Mouse (Mus musculus) telencephalon, adult 2 months (tissue): ENCODE data around the gene Trib2.

Experiments used
- DNase-seq: peaks from one replicate; pipeline ENCODE4 v3.0.0-alpha.2; 2011; ENCODE audit warnings: low read depth, low spot score

Trib2 gene

GRCm38 (mm10) chr12:15816740-15817178 is at the start of gene Trib2:
Trib2 (minus strand) TSS chr12:15816922.
- DNase-seq: peak; percentile 87

- DNase-seq: no peak
Measured at GRCm38 (mm10) chr12:15858005-15858404, 41.3 kb upstream of the Trib2 start.

DNA sequence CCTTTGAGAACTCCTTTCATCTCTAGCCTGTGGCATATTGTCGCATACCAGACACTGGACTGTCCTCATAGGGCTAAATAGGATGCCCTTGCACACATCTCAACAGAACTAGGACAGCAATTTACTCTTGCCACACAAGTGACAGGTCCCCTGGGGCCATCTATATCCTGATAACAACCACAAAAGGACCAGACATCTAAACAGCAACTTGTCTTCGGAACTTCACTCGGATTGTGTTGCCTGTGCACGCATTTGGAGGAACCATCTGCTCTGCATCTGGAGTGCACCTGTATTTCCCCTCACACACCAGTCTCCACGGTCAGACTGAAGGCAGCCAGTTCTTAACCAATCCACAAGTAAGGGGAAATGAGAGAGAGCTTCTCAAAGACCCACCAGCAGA is 39.2 kb upstream of the Trib2 start:
- DNase-seq: no peak

DNA sequence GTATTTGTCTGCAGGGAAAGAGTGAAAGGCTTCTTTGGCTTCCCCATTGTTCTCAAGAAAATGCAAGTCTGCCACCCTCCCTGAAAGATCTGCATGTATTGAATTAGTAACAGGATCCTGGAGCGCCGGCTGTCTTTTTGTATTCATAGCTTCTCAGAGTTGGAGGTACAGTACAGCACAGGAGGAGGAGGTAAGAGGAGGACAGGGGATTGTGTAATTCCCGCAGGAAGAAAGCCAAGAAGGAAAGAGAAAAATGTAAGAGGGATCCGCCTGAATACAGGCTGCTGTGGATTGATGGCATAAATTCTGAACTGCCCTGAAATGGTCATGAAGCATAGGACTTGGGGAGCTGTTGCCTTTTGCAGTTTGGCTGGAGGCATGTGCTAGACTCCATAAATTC is 36.1 kb upstream of the Trib2 start:
- peak; percentile 73 for DNase-seq

- no peak for DNase-seq
Measured at GRCm38 (mm10) chr12:15852031-15852430, 35.3 kb upstream of the Trib2 start.

DNA sequence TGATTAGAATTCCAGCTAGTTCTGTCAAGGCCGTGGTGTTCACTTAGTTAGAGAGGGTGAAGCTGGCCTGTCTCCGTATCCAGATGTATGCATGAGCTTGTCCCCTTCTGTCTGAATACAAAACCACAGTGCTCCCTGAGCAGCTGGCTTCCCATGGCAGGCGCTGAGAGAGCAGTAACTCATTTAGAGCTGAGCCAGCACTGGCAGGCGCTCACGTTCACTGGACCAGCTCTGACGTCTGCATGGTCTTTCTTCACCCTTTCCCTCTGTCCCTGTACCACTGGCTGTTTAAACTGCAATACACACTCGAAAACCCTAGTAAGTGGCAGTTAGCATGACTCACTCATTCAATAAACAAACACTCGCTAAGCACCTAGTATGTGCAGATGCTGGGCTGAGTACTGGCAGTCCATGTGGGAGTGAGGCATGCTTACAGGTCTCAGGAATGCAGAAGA is 33.7 kb upstream of the Trib2 start:
- DNase-seq: no peak

DNA sequence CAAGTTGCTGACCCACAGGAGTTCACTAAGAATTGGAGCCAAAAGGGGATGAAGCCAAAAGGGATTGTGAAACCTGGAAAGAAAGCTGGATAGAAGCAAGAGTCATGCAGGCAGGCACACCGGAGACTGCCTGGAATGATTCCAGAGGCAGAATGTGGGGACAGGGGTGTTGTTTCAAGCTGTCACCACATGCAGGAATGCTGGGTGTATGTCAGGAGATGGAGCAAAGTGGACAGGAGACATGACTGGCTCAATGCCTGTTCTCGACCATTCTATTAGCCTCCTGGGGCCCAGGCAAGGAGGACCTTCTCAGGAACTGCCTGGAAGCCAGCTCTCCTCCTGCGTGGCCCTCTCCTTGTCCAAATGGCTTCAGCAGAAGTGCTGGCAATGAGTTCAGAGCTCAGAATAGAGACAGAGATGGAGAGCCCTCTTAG is 33.2 kb upstream of the Trib2 start:
- no peak for DNase-seq

GRCm38 (mm10) chr12:15848391-15848790 is 31.7 kb upstream of the Trib2 start:
- no peak for DNase-seq

DNA sequence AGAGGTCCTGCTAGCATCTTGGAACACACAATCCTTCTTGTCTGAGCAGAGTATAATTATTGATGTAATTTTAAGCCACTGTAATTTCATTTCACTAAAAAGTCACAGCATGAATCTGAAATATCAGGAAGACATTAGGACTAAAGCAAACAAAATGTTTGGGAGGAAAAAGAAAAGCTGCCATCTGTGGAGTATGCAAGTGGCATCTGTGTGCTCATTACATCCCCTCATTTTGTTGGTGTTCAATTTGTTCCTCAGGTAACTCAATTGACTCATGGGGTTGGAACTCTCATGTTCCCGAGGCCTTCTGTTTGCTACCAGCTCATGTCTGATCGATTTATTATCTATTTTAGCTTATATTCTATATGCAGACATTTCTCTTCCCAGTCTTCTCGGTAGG is 28.0 kb upstream of the Trib2 start:
- peak; percentile 27 for DNase-seq

DNA sequence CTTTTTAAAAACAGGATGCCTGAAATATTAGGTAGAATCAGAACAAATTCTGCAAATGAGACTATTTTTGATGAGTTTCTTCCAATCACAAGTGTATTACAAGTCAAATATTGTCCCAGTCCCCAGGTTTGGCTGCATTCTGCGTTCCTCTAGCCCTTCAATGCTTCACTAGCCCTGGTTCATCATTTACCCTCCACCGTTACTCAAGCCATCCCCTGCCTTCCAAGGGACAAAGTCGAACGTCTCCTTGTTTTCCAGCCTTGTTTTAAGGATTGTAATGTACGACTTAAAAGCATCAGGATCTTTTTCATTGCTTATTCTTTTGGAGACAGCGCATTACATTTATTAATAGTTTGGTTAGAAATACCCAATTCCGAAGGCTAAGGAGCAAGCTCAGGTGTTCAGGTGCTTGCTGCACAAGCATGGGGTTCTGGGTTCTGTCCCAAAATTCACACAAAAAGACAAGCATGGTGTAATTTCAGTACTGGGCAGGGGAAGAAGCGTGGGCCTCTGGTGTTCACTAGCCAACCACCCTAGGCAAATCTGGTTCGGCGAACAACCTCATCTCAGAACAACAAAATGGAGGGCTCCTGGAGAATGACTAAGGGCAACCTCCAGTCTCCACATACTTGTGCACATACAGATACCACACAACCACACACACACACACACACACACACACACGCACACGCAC is 24.3 kb upstream of the Trib2 start:
- no peak for DNase-seq

DNA sequence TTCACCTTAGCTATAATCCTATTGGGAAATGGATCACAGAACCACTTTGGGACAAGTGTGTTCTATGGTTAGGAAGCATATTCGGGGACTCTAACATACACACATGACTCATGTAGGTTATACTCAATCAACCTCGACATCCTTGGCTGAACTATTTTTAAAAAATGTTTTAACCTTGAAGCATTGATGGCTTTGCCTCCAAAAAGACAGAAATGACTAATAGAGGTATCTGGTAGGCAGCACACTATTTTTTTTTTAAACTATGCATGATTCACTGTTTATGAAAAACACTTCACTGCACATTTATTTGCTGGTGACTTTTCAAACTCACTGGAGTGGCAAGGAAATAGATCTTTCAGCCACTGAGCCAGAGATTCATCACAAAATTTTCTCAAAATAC is 21.5 kb upstream of the Trib2 start:
- no peak for DNase-seq

DNA sequence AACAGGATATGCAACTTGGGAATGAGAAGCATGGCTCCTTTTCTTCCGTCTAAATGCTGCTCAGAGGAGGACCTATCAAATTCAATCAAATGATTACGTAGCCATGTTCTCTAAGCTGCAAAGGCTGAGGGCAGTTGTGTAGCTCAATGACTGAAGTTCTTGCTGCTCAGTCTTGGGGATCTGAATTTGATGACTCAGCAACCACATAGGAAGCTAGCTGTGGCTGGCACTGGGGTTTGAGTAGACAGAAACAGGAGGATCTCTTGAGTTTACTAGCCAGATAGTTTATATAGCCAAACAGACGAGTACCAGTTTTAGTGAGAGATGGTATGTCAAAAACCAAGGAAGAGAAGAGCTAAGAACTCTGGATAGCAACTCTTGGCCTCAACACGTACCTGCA is 20.8 kb upstream of the Trib2 start:
- DNase-seq: no peak

- no peak for DNase-seq
Measured at GRCm38 (mm10) chr12:15832674-15833052, 15.9 kb upstream of the Trib2 start.

GRCm38 (mm10) chr12:15831941-15832673 is 15.4 kb upstream of the Trib2 start:
- DNase-seq: no peak

- DNase-seq: no peak
Measured at GRCm38 (mm10) chr12:15830750-15831149, 14.0 kb upstream of the Trib2 start.

- DNase-seq: no peak
Measured at GRCm38 (mm10) chr12:15828815-15829398, 12.2 kb upstream of the Trib2 start.

DNA sequence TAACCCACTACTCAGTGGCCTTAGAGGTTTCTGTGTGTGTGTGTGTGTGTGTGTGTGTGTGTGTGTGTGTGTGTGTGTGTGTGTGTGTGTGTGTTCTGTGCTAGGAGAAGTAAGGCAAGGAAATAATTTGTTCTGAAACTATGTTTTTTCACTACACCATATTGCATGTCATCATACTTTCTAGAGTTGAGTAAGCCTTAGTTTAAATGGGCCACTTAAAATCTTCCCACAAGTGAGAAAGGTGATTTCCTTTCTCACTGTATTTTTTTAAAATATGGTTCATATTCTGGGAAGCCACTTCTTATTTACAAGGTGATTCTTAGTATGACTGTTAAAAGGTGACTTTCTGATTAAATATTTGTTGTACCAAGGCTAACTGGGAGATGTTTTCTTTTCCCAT is 4.3 kb upstream of the Trib2 start:
- no peak for DNase-seq

DNA sequence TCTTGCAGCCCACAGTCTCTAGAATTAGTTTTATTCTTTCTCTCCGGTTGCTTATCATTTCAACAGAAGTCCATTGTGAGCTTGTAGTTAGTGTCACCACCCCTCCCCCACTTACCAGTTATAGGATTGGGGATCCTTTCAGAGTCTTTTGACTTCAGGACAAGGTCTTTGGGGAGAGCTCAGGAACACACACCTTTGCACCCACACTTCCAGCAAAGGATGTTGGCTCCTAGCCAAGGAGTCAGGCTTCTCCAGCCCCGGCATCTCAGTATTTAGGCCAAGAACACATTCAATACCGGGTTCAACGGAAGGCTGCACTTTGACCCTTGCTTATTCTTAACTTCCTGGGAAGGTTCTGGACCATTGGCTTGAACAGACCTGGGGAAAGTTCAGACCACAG is 643 bp upstream of the Trib2 start:
- DNase-seq: no peak

- no peak for DNase-seq
Measured at GRCm38 (mm10) chr12:15816254-15816605, 492 bp downstream of the Trib2 start.

- DNase-seq: peak; percentile 84
Measured at GRCm38 (mm10) chr12:15815576-15816253, 1.0 kb downstream of the Trib2 start.

- DNase-seq: no peak
Measured at GRCm38 (mm10) chr12:15815170-15815575, 1.5 kb downstream of the Trib2 start.
